Comparison of ENCODE assay signal across 22 mouse cellular contexts in genomic region chr2:5147907-5148306, GRCm38 (mm10). TPM values are rescaled to one million over a fixed set of nuclear protein-coding genes. Genes with fewer than 3 reads are reported as not detected.
DNase-seq lines count a peak whose midpoint lies in the region; ATAC-seq and TF ChIP-seq lines count a peak whose summit lies in the region.
"Had no signal": no experiment of that assay in that cellular context is flagged by ENCODE, and none has a peak within 500 bp of the region (broad histone marks: within the 10 kb centered on the region; RNA-seq: fewer than 3 reads in every experiment).

No protein-coding gene starts in this region.

- H3K36me3 ChIP-seq in kidney, adult 2 months (ENCODE audit: control insufficient read depth, insufficient read depth, low read length) = no peaks in the 10 kb centered on the region
- no peaks in the 10 kb centered on the region for H3K36me3 ChIP-seq in lung, embryonic 16.5 days (ENCODE audit: control insufficient read depth, insufficient read depth, low read length)
- no peaks in the 10 kb centered on the region for H3K36me3 ChIP-seq in stomach, embryonic 16.5 days (ENCODE audit: control insufficient read depth, insufficient read depth, low read length)
- H3K36me3 ChIP-seq: forebrain, embryonic 10.5 days; heart, embryonic 12.5 days; hindbrain, embryonic 10.5 days had no signal

- no peak overlapping the region for H3K4me2 ChIP-seq in lung, embryonic 16.5 days (ENCODE audit: low read depth, low read length)
- no peak overlapping the region for H3K4me2 ChIP-seq in stomach, embryonic 16.5 days (ENCODE audit: low read depth, low read length)
- H3K4me2 ChIP-seq: embryonic facial prominence, embryonic 15.5 days; heart, embryonic 12.5 days had no signal

- no peak overlapping the region for H3K27ac ChIP-seq in kidney, adult 2 months (ENCODE audit: insufficient read depth, low read depth, low read length)
- H3K27ac ChIP-seq in lung, embryonic 16.5 days (ENCODE audit: low read length) = 0 out of 2 replicates have a peak overlapping the region, but pooled peaks have one; percentile 4
- peak overlapping the region; percentile 66 for H3K27ac ChIP-seq in brown adipose tissue, adult 24 weeks (replicated peaks; ENCODE audit: low read depth, low read length)
- H3K27ac ChIP-seq in stomach, embryonic 16.5 days (ENCODE audit: low read length) = peak overlapping the region; percentile 1; the same call in 1 of the 2 replicates
- H3K27ac ChIP-seq: embryonic facial prominence, embryonic 15.5 days; forebrain, embryonic 10.5 days; gastrocnemius, adult 2 months; hindbrain, embryonic 10.5 days had no signal

- no peak for TF ChIP-seq POLR2A in kidney, adult 2 months (IDR thresholded peaks at IDR 0.05; ENCODE audit: low read depth, low read length)

- no peaks in the 10 kb centered on the region for H3K4me1 ChIP-seq in kidney, adult 2 months (ENCODE audit: control insufficient read depth, insufficient read depth, low read length)
- H3K4me1 ChIP-seq in lung, embryonic 16.5 days (replicated peaks; ENCODE audit: control insufficient read depth, insufficient read depth, low read length) = 0 out of 2 replicates have a peak, but pooled peaks cover 2% of the 10 kb centered on the region
- H3K4me1 ChIP-seq in brown adipose tissue, adult 24 weeks (ENCODE audit: control insufficient read depth, insufficient read depth, insufficient read length, low read length) = peaks cover 11% of the 10 kb centered on the region; the same call in 1 of the 2 replicates
- H3K4me1 ChIP-seq in stomach, embryonic 16.5 days (ENCODE audit: control insufficient read depth, insufficient read depth, low read length) = no peaks in the 10 kb centered on the region
- H3K4me1 ChIP-seq: embryonic facial prominence, embryonic 15.5 days; forebrain, embryonic 10.5 days; heart, embryonic 12.5 days; hindbrain, embryonic 10.5 days had no signal

- 68% methylated on average over 2 of the region's 2 CpGs for WGBS in kidney, adult 2 months
- 42% methylated on average over 2 of the region's 2 CpGs for WGBS in lung, embryonic 16.5 days
- WGBS in stomach, embryonic 16.5 days = 42% methylated on average over 2 of the region's 2 CpGs

- ATAC-seq in lung, embryonic 16.5 days (ENCODE audit: low read depth) = peak; percentile 80
- no peak for ATAC-seq in stomach, embryonic 16.5 days (ENCODE audit: insufficient read depth, low FRiP score)
- ATAC-seq: forebrain, embryonic 14.5 days had no signal

- peak; percentile 9 for DNase-seq in kidney, adult 2 months
- no peak for DNase-seq in kidney, adult 18-20 months
- DNase-seq in lung, postnatal 36 days = no peak
- DNase-seq in layer of hippocampus, postnatal 10 days (ENCODE audit: low spot score in 2 of 2) = no peak
- DNase-seq in cerebellum, postnatal 14 days = no peak
- DNase-seq: adrenal gland, postnatal 14 days; cerebellum, adult 18-20 months; cerebellum, adult 9-11 months; embryo, embryonic 11 days; gastrocnemius, adult 2 months; gastrocnemius, postnatal 25 days had no signal

- no peaks in the 10 kb centered on the region for H3K27me3 ChIP-seq in kidney, adult 2 months (replicated peaks; ENCODE audit: control insufficient read depth, insufficient read depth, low read length)
- H3K27me3 ChIP-seq in lung, embryonic 16.5 days (ENCODE audit: control insufficient read depth, insufficient read depth, low read depth, low read length) = no peaks in the 10 kb centered on the region; the same call in 1 of the 2 replicates
- H3K27me3 ChIP-seq in stomach, embryonic 16.5 days (ENCODE audit: control insufficient read depth, insufficient read depth, low read length) = no peaks in the 10 kb centered on the region
- H3K27me3 ChIP-seq: embryonic facial prominence, embryonic 15.5 days; heart, embryonic 12.5 days had no signal

- no peaks in the 10 kb centered on the region for H3K9me3 ChIP-seq in lung, embryonic 16.5 days (ENCODE audit: control insufficient read depth, low read length)
- peaks cover 3% of the 10 kb centered on the region; the same call in 1 of the 2 replicates for H3K9me3 ChIP-seq in stomach, embryonic 16.5 days (replicated peaks; ENCODE audit: control insufficient read depth, low read length)
- H3K9me3 ChIP-seq: embryonic facial prominence, embryonic 15.5 days; forebrain, embryonic 10.5 days; heart, embryonic 12.5 days; hindbrain, embryonic 10.5 days had no signal

- TF ChIP-seq CTCF in kidney, adult 2 months (conservative IDR thresholded peaks at IDR 0.05; ENCODE audit: insufficient read depth, insufficient read length, low read depth, low read length) = no peak

- no peak overlapping the region for H3K9ac ChIP-seq in lung, embryonic 16.5 days (ENCODE audit: low read length)
- H3K9ac ChIP-seq in stomach, embryonic 16.5 days (ENCODE audit: low read length) = no peak overlapping the region
- H3K9ac ChIP-seq: embryonic facial prominence, embryonic 15.5 days; heart, embryonic 12.5 days had no signal

- no peak overlapping the region for H3K4me3 ChIP-seq in kidney, adult 2 months (ENCODE audit: insufficient read depth, low read depth, low read length)
- H3K4me3 ChIP-seq in lung, embryonic 16.5 days (ENCODE audit: low read length) = no peak overlapping the region
- no peak overlapping the region for H3K4me3 ChIP-seq in brown adipose tissue, adult 24 weeks (ENCODE audit: insufficient read depth, low read depth, low read length)
- no peak overlapping the region for H3K4me3 ChIP-seq in stomach, embryonic 16.5 days (replicated peaks; ENCODE audit: low read length)
- H3K4me3 ChIP-seq: embryonic facial prominence, embryonic 15.5 days; erythroblast, embryonic 14.5 days; forebrain, embryonic 10.5 days; gastrocnemius, adult 2 months; heart, embryonic 12.5 days; hindbrain, embryonic 10.5 days had no signal

RNA-seq across cellular contexts. Expression of gene Ccdc3, which starts 10.3 kb away (rescaled TPM):
- 3.7 and 4.0 TPM in 2 replicates for polyA plus RNA-seq in kidney, adult 2 months (2012; rRNA removed)
- polyA plus RNA-seq in lung, embryonic 16.5 days (2015; fragmentation: Nextera tagmentation; extraction: Ambion mirVana) = 1.6 and 1.9 TPM in 2 replicates
- polyA plus RNA-seq in brown adipose tissue, adult 24 weeks (2012; ENCODE audit: insufficient read depth, insufficient read length, missing spikeins) = 66.9 and 95.9 TPM in 2 replicates
- polyA plus RNA-seq in stomach, embryonic 16.5 days (2015; fragmentation: Nextera tagmentation; extraction: Ambion mirVana) = 20.7 and 21.2 TPM in 2 replicates
- 10 to 100 TPM in 1 of 2 experiments, 1 to 10 TPM in 1; 9.8 to 10.5 TPM for total RNA-seq in layer of hippocampus, postnatal 10 days (2021)
- total RNA-seq: granulocyte monocyte progenitor cell, adult 5-6 weeks; MEL had no signal
